Mouse (Mus musculus) G1E-ER4 (cell line): ENCODE results near the gene Gm44511. TPM values are rescaled to one million over a fixed set of nuclear protein-coding genes. Genes with fewer than 3 reads are reported as not detected.

Source experiments
- GATA1 ChIP-seq: IDR thresholded peaks from one replicate; pipeline ENCODE4 v1.8.0; 2012; ENCODE audit warnings: low read length, inconsistent platforms
- polyA plus RNA-seq: library from polyadenylated mRNA; stranded (reverse); fragments of >175 nt; gene quantifications from 2 replicates; pipeline ENCODE4 v1.2.3, GENCODE M21; 2012

The Gm44511 gene
- polyA plus RNA-seq, 1 experiment, result not detected

DNA sequence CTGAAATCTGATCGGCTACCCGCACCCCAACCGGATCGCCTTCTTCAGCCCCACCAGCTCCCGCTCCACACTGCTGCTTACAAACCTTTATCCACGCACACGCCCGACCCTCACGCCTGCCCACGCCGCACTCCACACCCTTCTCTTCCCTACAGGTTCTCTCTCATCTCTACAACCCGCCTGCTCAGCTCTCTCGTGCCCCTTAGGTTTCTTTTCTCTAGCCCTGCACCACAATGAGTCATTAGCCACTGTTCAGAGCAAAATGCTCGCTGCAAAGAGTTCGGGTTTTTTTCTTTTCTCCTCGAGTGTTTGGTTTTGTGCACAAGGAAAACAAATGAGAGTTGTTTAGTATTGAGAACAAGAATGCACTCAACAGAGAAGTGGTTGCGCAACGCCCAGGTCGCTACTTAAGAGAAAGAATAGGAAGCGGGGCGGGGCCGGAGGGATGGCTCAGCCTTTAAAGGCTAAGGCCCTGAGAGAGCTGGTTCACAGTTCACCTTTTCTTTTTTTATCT is 17.4 kb upstream of the Gm44511 start:
- TF ChIP-seq GATA1, result no peak

DNA sequence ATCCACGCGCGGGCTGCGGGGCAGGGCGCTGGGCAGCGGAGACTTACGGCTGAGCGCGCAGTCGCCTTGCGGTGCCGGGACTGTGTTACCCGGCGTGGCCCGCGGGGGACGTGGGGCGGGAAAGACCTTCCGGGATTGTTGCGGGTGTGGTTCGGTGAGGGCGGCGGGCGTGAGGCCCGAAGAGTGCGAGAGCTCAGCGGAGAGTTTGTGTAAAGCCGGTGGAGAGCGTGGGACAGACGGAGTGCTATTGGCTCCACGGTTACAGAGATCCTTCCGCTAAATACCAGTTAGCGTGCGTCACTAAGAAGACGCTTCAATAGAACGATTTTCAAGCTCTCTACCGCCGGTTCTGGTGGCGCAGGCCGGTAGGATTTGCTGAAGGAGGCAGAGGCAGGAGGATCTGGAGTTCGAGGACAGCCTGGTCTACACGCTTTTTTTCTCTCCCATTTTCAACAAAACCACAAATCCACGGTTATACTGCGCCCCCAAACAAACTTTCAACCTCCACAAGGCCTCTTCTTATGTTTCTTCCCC is 16.9 kb upstream of the Gm44511 start:
- no peak for TF ChIP-seq GATA1

DNA sequence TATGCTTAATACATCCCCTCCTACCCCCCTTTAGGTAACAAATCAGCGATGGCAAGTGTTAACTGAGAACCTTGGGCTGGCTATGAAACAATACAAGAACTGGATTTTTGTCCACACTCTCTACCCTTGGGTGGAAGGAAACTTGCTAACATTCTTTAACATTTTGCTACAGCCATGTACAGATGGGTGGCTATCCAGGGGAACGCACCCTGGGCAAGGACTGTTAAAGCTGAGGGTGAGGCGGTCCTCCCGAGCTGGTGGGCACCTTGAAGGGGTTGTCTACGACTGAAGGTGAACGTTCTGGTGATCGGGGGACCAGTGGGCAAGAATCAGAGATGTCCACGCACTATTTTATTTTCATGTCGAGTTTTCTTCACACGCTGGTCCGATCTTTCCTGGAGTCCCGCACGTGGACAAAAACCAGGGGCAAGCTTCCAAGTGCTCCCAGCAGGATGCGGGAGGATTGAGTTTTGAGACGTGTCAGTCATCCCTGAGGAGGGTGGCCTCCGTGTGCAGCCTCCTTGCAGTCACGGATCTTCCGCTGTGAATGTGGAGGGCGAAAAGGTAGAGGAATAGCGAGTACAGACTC is 16.3 kb upstream of the Gm44511 start:
- TF ChIP-seq GATA1, result no peak

GRCm38 (mm10) chr6:128841327-128842089 is 15.4 kb upstream of the Gm44511 start:
- TF ChIP-seq GATA1, result no peak

DNA sequence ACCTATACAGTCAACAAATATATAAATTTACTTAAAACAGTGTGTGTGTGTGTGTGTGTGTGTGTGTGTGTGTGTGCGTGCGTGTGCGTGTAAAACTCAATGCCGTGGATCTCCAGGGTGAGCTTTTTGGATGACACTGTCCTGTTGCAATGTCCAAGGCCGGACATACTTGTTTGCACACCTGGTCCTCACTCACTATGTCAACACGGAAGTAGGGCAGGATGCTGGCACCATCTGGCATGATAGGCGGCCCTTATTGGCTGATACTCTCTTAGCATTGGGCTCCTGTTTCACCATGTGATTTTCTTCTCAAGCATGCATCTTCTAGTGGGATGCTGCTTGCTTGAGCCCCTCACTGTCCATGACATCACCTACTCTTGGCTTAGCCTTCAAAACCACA is 13.8 kb upstream of the Gm44511 start:
- no peak for TF ChIP-seq GATA1

DNA sequence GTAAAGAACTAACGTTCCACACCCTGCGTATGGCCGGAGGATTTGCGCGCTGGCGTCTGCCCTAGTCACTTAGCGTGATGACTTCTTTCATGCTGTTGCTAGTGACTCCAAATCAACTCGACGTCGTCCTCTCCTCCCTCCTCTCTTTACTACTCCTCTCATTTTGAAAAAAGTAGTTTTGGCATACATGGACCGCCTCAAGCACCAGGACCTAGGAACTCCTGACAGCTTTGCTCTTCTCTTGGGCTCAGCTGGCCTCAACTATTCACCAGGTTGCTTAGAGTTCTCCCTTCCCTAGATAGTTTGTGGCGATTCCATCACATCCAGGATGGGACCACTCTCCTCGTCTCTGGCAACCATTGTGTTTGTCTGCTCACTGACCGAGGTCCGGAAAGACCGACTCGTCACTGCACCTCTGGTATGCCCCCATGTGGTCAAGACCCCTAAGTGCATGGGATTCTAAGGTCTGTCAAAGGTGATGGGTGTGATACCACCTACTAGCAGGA is 13.2 kb upstream of the Gm44511 start:
- TF ChIP-seq GATA1, result no peak

DNA sequence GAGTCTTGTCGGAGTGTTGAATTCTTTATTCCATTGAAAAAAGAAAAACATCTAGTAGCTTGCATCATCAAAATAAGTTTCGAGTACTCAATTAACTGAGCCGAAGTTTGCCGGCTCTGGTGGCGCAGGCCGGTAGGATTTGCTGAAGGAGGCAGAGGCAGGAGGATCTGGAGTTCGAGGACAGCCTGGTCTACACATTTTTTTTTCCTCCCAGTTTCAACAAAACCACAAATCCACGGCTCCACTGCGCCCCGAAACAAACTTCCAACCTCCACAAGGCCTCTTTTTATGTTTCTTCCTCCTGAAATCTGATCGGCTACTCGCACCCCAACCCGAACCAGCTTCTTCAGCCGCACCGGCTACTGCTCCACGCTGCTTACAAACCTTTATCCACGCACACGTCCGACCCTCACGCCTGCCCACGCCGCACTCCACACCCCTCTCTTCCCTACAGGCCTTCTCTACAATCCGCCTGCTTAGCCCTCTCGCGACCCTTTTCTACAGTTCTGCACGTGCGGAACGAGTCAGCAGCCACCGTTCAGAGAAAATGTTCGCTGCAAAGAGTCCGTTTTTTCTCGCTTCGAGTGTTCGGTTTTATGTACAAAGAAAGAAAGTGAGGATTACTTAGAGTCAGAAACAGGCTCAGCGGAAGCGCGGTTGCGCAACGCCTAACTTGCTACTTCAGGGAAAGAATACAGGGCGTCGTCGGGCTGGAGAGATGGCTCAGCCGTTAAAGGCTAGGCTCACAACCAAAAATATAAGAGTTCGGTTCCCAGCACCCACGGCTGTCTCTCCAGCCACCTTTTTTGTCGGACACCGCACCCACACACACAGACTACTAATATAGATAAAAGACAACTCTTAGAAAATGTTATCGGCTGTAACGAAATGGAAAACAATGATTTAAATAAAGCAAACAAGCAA is 12.5 kb upstream of the Gm44511 start:
- TF ChIP-seq GATA1, result no peak

DNA sequence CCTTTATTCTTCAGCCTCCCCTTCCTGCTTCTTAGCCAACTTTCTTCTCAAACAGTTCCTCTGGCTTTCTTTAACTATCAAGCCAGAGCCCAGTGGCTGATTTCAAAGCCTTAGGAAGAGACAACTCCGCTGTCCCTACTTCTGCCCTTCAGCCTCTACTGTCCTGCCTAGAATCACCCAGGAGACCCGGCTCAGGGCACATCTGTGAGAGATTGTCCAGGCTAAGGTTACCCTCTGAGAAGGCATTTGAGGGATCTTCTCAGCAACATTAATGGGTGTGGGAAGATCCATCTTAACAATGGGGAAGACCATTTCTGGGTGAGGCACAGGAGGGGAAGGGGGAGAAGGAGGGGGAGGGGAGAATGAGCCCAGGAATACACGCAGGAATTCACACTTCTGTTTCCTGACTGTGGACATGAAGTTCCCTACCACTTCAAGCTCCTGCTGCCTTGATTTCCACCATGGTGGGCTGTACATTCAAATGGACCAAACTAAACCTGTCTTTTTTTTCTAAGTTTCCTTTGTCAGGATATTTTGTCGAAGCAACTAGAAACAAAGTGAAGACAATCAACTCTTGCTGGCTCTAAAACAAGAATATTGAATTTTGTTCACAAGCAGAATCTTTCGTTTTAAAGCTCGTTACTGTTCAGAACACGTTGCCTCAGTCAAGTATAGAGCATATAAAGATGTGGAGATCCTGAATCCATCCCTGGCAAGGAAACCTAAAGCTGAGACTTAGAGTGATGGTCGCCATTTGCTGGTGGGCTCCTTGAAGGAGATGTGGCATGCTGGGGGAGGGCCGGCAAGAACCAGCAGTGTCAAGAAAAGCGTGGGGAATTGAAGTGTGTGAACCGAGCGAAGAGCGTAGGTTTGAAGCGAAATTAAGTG is 11.6 kb upstream of the Gm44511 start:
- TF ChIP-seq GATA1, result no peak

DNA sequence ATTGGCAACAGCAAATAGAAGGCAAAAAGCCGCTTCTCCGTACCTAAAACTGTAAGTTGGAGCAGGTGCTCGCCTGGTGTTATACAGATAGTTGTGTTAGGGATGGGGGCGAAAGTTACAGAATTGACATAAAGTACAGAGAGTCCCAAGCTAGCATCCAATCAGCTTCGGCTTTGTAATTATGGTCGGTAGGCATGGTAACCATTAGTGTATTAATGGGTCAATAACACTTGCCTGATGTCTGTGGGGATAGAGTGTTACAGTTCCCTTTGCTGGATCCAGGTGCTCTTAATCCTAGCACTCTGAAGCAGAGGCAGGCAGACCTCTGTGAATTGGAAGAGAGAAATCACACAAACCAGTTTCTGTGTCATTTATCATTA is 10.8 kb upstream of the Gm44511 start:
- TF ChIP-seq GATA1, result no peak

GRCm38 (mm10) chr6:128836191-128836954 is 10.3 kb upstream of the Gm44511 start:
- TF ChIP-seq GATA1, result no peak

DNA sequence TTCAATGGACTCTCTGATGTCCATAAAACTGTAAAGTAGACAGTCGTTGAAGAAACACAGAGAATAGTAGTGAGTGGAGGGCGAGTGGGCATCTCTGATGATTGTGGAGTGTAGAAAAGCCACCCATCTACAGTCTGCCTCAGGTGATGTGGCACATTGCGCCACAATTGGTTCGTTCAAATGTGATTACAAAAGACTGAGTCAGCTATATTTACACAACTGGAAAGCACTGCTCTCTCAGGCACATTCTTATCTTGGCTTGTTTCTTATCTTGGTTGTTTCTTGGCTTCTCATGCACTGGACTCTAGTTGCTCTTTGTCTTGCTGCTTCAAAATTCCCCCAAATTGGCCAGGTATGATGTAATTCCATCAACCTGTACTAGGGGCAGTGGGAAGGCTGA is 9.5 kb upstream of the Gm44511 start:
- TF ChIP-seq GATA1, result no peak

- no peak for TF ChIP-seq GATA1
These were observed 6.9 kb upstream of the Gm44511 start for GRCm38 (mm10) chr6:128833046-128833445.

DNA sequence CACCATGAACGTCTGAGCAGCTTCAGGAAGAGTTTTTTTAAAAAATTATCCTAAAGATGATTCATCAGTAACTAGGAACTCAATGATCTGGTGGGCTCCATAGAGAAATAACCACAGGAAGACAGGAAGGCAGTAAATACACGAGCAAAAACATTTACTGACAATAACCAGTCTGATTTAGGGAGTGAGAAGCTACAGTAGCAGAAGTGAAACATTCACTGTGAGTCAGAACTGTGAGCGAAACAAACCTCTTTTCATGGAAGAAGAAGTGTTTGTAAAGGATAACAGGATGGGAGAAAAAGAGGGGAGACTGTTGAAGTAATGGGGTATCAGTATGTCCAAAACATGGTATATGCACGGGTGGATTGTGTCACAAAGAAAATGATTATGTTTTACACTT is 3.7 kb upstream of the Gm44511 start:
- no peak for TF ChIP-seq GATA1

DNA sequence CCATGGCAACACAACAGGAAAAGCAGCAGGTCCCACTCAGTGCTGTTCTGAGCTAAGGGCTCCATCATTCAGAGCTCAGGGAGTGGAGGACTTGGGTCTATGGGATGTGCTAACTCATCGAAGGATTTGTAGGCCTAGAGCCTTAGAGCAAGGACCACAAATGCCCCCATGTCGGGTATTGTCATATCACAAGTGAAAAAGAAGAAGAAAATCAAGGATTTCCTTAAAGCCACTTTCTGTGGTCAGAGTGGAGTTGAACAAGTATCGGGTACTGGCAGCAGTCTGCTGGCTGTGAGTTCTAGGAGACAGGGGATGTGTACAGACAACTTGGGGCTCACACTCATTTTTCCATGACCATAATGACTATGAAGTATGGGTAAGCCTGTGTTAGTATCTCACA is 666 bp upstream of the Gm44511 start:
- TF ChIP-seq GATA1, result no peak
